ENCODE assay signal across 8 mouse cellular contexts in genomic region chr2:132316041-132316808, GRCm38 (mm10). TPM values are rescaled to one million over a fixed set of nuclear protein-coding genes. Genes with fewer than 3 reads are reported as not detected.
DNase-seq lines count a peak whose midpoint lies in the region; ATAC-seq and TF ChIP-seq lines count a peak whose summit lies in the region.

No protein-coding gene starts in this region.

- 39% methylated on average over 8 of the region's 8 CpGs for WGBS in forebrain, embryonic 12.5 days
- 38% methylated on average over 8 of the region's 8 CpGs for WGBS in lung, postnatal 0 days

- H3K4me2 ChIP-seq in forebrain, embryonic 12.5 days = no peak overlapping the region
- H3K4me2 ChIP-seq in lung, postnatal 0 days (replicated peaks; ENCODE audit: low read depth, low read length) = no peak overlapping the region

- no peaks in the 10 kb centered on the region for H3K36me3 ChIP-seq in forebrain, embryonic 12.5 days (replicated peaks)
- H3K36me3 ChIP-seq in lung, postnatal 0 days (ENCODE audit: insufficient read depth, low read length) = no peaks in the 10 kb centered on the region

- peak; percentile 93 for TF ChIP-seq CTCF in lung, postnatal 0 days (IDR thresholded peaks at IDR 0.05)

- peak; percentile 52 for DNase-seq in MEL-GATA-1-ER (ENCODE audit: extremely low read depth, low read depth)
- peak; percentile 51 for DNase-seq in c-Kit-positive CD71-positive TER-119-negative erythroid progenitor cells, embryonic 14.5 days (ENCODE audit: low read depth)
- DNase-seq in heart, postnatal 4 days = peak; percentile 77
- peak; percentile 62 to 84 for DNase-seq in layer of hippocampus, adult 18-20 months (ENCODE audit: low spot score in 2 of 2)
- DNase-seq in lung, postnatal 0 days (ENCODE audit: low spot score) = peak; percentile 87
- DNase-seq in retina, embryonic 14.5 days (ENCODE audit: low spot score) = peak; percentile 89
- peak; percentile 39 to 64 for DNase-seq in urinary bladder, postnatal 4 days (ENCODE audit: low spot score in 2 of 2)

- no peak overlapping the region for H3K27ac ChIP-seq in forebrain, embryonic 12.5 days
- H3K27ac ChIP-seq in lung, postnatal 0 days (ENCODE audit: low read length) = no peak overlapping the region

- no peak overlapping the region for H3K9ac ChIP-seq in forebrain, embryonic 12.5 days
- no peak overlapping the region for H3K9ac ChIP-seq in lung, postnatal 0 days (replicated peaks; ENCODE audit: low read depth)

- 0 out of 2 replicates have a peak, but pooled peaks cover 3% of the 10 kb centered on the region for H3K27me3 ChIP-seq in forebrain, embryonic 12.5 days
- no peaks in the 10 kb centered on the region for H3K27me3 ChIP-seq in lung, postnatal 0 days (replicated peaks; ENCODE audit: insufficient read depth, low read length)

- no peak overlapping the region for H3K4me3 ChIP-seq in forebrain, embryonic 12.5 days (replicated peaks)
- no peak overlapping the region for H3K4me3 ChIP-seq in lung, postnatal 0 days (ENCODE audit: low read depth, low read length)

- H3K9me3 ChIP-seq in forebrain, embryonic 12.5 days = no peaks in the 10 kb centered on the region
- no peaks in the 10 kb centered on the region for H3K9me3 ChIP-seq in lung, postnatal 0 days (ENCODE audit: low read length)

- no peak for TF ChIP-seq EP300 in lung, postnatal 0 days (IDR thresholded peaks at IDR 0.05)

- H3K4me1 ChIP-seq in forebrain, embryonic 12.5 days = no peaks in the 10 kb centered on the region
- H3K4me1 ChIP-seq in lung, postnatal 0 days (ENCODE audit: insufficient read depth, low read depth, low read length) = no peaks in the 10 kb centered on the region

- ATAC-seq in forebrain, embryonic 12.5 days (ENCODE audit: low FRiP score) = peak; percentile 76; the same call in 1 of the 2 replicates
- ATAC-seq in lung, postnatal 0 days = peak; percentile 68

RNA-seq across cellular contexts. Expression of gene Cds2, which starts 53.3 kb away (rescaled TPM):
- 36.4 and 37.8 TPM in 2 replicates for polyA plus RNA-seq in forebrain, embryonic 12.5 days (2016; fragmentation: Nextera tagmentation; extraction: Ambion mirVana)
- total RNA-seq in heart, postnatal 4 days (2021) = 10 to 100 TPM; 63.9 to 73.8 TPM
- total RNA-seq in layer of hippocampus, adult 18-20 months (2021) = 100 to 1,000 TPM; 276 to 284 TPM
- polyA plus RNA-seq in lung, postnatal 0 days (2015; fragmentation: Nextera tagmentation; extraction: Ambion mirVana) = 32.3 and 37.0 TPM in 2 replicates
